Mouse (Mus musculus) small intestine, adult 2 months (tissue): Measurements from ENCODE around the gene Sfmbt2.

Experiments used
- CTCF ChIP-seq: fragments of 200-500 bp; IDR thresholded peaks from 2 replicates; pipeline ENCODE4 v1.5.1; 2012; ENCODE audit warnings: low read depth, mild to moderate bottlenecking, control low read depth, inconsistent platforms, low read length, moderate library complexity, mixed read lengths; ENCODE audit not compliant: insufficient replicate concordance, insufficient read length; ENCODE audit errors: extremely low read depth
- POLR2A ChIP-seq: fragments of 200-500 bp; IDR thresholded peaks from 2 replicates; pipeline ENCODE4 v1.6.1; 2012; ENCODE audit warnings: low read depth, mild to moderate bottlenecking, control low read depth, inconsistent platforms, low read length, moderate library complexity

DNA sequence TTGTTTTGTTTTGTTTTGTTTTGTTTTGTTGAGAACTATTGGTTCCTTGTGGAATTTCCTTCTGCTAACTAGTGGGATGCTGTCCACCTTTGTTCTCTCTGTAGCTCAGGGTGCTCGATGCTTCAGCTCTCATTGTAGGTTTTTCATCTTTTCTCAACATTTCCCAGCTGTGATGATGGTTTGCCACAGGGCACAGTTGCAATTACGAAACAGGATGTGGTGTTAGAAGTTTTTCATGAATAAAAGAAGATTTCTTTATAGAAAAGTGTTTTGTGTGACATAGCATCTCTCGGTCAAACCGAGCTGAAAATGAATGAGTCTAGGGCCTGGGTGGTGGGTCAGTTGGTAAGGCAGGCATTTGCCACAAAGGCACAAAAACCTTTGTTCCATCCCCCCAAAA lies 171.5 kb downstream of the Sfmbt2 start:
- TF ChIP-seq CTCF (no peak), POLR2A (no peak)
